Mouse (Mus musculus) cerebellum, postnatal 36 days (tissue): ENCODE measurements around the gene Nkg7.

Source experiments
- DNase-seq, 2 experiments: peaks; one replicate each; pipeline ENCODE4 v3.0.0; 2021 to 2022; ENCODE audit warnings: mixed read lengths in 2 of 2

The Nkg7 gene

DNA sequence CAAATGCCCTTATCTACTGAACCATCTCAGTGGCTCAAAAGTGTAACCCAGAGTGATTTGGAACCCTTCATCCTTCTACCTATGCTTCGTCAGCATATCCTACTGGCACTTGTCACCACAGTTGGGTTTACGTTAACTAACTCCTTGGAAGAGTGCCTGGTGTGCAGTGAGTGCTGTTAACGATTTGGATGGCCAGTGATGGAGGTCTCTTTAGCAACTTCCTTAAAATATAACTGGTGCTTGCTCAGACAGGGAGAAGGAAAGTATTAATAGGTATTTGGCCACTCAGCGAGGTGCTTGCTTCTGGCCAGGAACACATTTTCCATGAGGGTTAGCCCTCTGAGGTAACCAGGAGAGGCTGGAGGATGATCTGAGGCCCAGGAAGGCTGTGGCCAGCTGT is 10.9 kb downstream of the Nkg7 start:
- DNase-seq: no peak

DNA sequence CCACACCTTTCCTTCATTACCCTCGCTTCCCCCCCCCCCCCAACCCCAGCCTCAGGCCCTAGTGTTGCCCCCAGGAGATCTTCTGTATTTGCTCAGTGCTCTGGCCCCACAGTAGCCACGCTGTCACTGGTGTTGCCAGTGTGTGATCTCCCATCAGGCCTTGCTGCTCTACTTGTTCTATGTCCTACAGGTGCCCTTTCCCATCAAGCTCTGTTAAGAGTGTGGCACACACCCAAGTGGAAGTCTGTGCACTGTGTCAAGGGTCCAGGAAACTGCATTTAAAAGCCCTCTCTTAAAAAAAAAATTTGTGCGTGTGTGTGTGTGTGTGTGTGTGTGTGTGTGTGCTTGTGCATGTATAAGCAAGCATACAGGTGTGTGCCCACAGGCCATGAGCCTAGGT is 11.4 kb downstream of the Nkg7 start:
- DNase-seq: no peak

DNA sequence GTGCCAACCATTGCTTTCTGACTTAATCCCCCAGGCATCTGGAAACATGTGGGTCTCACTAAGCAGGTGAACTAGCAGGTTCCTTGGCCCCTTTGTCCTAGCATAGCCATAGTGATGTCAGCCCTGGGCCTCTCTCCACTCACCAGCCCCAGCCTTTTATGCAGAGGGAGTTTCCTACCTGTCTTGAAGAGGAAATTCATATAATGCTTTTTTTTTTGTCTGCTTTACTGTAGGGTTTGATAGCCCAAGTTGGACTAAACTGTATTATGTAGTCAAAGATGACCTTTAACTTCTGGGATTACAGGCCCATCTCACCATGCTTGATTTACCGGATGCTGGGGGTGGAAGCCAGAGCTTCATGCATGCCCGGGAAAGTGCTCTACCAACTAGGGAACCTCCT is 12.9 kb downstream of the Nkg7 start:
- no peak for DNase-seq

DNA sequence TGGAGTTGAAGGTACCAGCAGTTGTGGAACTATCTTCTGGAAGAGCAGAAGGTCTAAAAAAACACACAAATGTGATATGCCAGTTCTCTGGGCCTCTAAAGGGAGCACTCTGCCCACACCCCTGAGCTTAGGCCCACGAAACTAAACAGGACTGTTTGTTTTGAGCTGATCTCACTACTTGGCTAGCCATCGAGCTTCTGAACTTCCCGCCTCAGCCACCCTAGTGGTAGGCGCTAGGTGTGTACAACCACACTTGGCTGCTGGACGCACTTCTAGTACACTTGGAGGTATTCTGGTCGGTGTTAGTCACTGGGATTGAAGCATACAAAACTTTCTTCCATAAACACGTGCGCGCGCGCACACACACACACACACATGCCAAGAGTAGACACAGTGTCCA is 14.9 kb downstream of the Nkg7 start:
- no peak for DNase-seq

DNA sequence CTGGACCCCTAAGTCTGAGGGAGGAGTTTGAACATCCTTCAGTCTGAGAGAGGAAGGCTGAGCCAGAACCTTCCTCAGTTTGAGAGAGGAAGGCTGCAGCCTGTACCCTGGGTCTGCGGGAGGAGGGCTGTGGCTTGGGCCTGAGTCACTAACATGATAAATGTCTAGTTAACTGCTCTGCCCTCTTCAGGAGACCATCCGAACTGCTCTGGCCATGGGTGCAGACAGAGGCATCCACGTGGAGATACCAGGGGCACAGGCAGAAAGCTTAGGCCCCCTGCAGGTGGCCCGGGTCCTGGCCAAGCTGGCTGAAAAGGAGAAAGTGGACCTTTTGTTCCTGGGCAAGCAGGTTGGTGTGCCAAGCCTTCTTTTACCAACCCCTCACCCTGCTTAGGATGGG is 15.7 kb downstream of the Nkg7 start:
- no peak for DNase-seq

DNA sequence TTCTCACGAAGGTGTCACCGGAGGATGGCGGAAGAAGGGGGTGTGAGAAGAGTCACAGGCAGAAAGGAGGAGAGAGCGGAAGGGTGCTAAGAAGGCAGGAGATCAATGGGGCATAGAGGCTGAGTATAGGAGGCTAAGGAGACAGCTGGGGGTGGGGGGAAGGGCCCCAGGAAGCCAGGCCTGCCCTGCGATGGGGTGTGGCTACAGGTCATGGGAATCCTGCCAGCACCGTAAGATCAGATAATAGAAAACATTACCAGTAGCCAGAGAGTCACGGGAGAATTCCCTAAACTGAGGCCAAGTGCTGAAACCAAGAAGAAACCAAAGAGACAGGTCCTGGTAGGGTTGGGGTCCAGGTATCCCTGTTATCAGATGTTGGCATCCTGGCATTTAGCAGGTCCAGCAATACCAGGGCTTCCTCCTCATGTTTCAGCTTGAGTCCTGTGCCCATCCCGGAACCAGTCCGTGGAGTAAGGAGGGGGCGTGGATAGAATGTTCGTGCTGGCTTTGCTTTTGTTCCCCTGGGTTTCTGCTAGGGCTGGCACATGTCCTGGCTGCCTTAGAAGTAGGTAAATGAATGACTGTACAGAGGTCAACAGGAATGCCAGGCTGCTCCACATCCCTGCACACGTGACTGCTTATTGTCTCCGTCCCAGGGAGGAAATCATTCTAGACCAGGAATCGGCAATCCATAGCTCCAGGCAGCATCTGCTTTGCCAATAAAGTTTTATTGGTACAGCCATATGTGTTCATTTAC is 16.9 kb downstream of the Nkg7 start:
- no peak for DNase-seq

DNA sequence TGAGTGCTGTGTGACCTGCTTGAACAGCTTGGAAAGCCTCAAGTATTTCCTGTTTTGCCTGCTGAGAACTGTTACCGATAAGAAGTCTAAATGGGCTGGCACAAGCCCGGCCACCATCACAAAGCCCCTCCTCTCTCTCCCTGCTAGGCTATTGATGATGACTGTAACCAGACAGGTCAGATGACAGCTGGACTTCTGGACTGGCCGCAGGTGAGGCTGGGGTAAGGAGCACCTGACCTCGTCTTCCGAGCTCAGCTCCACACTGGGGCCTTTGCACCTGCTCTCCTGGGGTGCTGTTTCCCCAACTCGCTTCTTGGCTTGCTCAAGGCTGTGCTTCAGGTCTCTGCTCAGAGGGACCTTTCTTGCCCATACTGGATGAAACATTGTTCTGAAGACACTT is 17.5 kb downstream of the Nkg7 start:
- DNase-seq: no peak

DNA sequence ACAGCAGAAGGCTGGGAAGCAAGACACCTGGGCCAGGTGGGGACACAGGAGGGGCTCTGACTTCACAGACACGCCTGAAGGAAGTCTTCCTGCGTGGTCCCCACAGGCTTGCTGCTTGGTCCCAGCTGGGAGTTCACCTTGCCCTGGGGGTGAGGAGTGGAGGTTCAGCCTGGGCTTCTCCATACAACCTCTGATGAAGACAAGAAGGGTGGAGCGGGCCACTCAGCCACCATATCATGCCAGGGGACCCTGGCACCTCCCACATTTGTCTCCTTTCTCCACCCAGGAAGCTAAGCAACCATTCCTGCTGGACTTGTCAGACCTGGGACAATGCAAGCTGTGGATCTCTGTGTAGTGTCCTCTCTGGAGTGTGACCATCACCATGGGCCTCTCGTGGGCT is 26.0 kb downstream of the Nkg7 start, which contains the start of gene Vsig10l:
Vsig10l (plus strand) TSS at position 301 of the 400 bp plus-strand sequence.
- no peak for DNase-seq

DNA sequence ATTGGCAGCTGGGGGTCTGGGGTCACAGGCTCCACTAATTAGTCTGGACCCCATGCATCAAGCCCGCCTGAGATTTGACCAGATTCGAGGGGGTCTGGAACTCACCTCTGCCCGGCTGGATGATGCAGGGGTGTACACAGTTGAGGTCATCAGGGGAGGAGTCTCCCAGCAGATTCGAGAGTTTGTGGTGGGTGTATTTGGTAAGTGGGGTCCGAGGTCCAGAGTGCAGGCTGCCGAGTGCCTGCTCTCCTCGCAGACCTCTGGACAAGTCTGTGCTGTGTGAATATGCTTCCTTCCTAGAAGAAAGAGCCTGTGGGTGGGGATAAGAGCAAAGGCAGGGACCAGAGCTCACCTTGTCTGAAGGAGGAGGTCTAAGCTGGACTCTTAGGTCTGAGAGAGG is 27.1 kb downstream of the Nkg7 start:
- DNase-seq: no peak

DNA sequence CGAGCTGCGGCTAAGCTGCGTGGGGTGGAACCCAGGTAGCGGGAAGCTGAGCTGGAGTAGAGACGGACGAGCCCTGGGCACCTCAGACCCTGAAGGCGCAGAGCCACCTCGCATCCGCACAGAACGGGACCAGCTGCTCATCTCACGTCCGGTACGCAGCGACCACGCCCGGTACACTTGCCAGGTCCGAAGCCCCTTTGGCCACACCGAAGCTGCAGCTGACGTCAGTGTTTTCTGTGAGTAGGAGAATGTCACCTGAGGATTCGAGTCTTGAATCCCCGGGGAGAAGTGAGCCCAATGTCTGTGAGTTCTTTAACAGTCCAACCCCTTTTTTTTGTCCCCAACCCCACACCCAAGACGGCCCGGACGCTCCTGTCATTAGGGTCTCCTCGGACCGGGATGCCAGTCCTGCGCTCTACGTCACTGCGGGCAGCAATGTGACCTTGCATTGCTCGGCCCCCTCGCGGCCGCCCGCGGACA is 28.0 kb downstream of the Nkg7 start:
- peak in 1 of 2 experiments; percentile 25 for DNase-seq

DNA sequence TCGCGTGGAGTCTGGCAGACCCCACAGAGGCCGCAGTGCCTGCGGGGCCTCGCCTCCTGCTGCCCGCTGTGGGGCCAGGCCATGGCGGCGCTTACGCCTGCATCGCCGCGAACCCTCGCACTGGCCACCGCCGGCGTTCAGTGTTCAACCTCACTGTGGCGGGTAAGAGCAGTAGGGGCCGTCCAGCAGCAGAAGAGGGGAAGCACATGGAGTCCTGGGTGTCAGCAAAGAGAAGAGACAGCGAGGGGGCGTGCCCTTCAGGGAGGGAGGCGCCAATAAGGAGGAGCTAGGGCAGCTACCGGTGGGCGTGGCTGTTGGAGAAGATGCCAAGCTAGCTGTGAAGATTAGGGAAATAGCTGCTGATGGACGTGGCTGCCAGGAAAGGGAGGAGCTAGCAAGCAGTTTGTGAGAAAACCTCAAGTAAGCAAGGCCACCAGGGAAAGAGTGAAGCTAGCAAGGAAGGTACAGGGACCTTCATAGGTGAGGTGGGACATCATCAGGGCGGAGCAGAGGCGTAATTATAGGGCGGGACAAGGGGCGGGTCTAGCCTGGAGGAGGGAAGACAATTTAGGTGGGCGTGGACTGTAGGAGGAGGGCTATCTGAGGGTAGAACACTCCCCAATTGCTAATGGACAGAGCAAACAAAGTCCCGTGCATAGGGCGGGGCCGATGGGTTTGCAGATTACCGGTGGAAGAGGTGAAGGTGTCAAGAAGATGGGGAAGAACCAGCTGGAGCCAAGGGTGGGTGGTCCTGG is 28.6 kb downstream of the Nkg7 start:
- peak; percentile 43 to 57 for DNase-seq

DNA sequence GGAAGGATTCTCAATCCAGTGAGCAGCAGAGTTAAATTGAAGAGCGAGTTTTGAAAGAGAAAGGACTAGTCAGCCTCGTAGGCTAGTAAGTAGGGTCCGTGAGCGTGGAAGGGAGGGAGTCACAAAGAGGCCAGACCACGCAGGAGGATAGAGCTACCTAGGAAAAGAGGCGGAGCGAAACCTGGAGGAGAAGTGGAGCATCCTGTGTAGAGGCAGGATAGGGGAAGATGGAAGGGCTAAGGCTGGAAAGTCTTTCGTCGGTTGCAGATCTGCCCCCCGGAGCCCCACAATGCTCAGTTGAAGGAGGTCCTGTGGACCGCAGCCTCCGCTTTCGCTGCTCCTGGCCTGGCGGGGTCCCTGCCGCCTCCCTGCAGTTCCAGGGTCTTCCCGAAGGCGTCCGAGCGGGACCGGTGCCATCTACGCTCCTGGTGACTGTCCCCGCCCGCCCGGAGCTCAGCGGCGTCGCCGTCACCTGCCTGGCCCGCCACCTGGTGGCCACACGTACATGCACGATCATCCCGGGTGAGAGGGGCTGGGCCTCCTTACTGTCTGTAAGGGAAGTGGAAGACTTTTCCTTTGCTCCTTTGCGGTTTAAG is 29.3 kb downstream of the Nkg7 start:
- peak; percentile 78 to 85 for DNase-seq

DNA sequence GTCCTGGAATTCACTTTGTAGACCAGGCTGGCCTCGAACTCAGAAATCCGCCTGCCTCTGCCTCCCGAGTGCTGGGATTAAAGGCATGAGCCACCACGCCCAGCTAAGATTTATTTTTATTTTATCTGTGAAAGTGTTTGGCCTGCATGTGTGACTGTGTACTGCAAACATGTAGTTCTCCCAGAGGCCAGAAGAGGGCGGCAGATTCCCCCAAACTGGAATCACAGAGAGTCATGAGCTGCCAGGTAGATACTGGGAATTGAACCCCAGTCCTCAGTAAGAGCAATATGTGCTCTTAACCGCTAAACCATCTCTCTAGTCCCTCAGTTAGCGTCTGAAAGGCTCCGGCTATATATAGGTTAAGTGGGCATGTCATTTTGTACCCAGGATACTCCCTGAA is 33.5 kb downstream of the Nkg7 start:
- DNase-seq: peak; percentile 48 to 49

DNA sequence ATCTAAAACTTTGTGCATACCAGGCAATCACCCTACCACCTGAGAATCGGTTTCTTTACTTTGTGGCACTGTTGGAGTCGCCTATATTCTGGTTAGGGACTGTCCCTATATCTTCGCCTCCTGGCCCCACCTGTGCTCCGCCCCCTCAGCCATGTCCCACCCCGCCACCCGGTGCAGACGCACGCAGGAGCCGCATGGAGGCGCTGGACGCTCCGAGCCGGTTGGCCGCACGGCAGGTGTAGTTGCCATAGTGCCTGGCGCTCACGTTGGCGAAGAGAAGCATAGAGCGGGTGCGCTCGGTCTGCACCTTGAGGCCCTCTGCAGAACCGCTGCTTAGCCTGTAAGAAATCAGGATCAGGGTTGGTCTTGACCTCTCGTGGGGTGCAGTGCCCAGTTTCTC is 38.8 kb downstream of the Nkg7 start:
- peak in 1 of 2 experiments; percentile 36 for DNase-seq

DNA sequence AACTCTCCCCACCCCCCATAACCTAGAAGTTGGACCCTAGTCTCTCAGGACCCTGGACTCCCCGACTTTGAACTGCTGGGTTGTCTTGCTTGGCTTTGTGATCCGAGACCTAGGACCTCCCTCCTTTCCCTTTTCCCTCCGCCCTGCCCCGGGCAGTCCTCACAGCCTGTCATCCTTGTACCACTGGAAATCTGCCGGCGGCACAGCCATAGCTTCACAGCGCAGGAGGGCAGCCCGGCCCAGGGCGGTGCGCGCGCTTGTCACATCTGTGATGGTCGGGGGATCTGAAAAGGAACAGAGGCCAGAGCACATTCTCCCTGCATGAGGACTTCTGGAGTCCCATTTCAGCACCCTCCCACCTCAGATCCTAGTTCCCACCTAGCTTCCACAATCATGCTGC is 39.5 kb downstream of the Nkg7 start:
- no peak for DNase-seq

DNA sequence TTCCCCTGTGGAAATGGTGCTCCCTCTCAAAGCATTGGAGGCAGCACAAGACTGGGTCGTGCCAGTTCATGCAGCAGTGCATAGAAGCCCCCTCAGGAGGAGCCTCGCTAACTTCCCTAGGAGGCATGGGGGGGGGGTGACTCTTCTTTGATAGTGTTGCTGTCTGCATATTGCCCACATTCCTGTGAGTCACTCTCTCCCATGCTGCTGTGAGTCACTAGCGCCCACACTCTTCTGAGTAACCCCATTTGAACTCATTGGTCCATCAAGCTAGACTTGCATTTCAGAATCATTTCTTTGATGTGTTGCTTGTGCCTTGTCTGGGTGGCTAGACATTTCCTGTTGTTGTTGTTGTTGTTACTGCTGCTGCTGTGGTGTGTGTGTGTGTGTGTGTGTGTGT is 44.3 kb downstream of the Nkg7 start:
- DNase-seq: no peak

DNA sequence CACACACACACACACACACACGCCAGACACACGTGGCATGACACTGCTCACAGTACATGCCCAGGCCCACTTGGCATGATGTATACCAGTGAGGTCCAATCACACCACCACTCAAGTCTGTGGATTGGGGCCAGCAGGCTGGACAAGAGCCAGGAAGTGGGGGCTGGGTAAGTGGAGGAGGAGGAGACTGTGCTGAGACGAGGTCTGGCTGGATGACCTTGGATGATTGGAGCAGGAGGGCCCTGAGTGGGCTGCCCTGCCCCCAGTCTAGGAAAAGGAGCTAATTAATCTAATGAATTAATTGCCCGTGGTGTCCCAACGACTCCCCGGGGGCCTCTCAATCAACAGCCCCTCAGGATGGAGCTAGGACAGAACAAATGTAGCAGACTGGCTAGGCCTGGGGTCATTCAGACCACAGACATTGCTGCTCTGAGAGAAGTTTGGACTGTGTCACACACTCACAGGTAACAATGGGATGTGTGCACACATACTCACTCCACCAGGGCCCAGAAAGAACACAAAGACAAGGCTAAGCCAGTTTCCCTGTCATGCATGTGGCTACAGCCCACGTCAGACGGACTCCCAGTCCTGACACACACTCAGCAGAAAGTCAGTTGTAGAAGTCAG is 45.3 kb downstream of the Nkg7 start:
- peak in 1 of 2 experiments; percentile 38 for DNase-seq

DNA sequence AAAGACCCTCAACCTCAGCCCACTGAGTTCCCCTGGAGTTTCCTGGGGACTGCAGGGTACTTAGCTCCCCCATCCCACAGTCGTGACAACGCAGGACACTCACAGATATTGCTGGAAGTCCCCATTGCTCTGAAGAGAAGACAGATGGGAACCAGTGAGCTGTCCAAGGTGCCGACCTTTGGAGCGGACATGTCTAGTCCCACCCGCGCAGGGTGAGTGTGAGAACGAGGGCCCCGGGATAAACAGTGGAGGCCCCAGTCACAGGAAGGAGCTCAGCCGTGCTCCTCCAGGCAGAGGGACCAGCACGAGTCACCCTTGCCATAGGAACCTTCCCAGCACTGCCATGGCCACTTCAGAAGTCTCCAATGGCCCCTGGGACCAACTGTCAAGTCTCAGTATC is 46.4 kb downstream of the Nkg7 start:
- DNase-seq: no peak
